Mouse (Mus musculus): ENCODE measurements around the gene Hck.

DNA sequence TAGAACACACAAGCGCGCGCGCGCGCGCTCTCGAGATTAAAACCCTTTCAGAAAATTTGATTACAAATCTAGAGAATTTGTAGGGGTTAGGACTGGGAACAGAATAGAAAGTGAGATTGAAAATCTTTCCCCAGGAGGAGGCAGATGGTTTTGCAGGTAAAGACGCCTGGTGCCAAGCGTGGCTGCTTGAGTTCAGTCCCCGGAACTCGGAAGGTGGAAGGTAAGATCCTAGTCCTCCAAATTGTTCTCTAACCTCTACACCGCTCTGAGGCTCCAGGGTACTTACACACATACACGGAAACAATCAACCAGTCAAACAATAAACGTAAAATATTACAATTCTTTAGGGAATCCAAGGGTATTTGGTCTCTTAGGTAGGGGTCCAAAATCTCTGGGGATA lies 466 bp upstream of the Hck start:
- TF ChIP-seq CTCF (IDR thresholded peaks at IDR 0.05; ENCODE audit: extremely low read depth, insufficient read length, insufficient replicate concordance, low read depth, low read length) (no peak), POLR2A (IDR thresholded peaks at IDR 0.05; ENCODE audit: low read depth, low read length) (no peak)

Measured in small intestine, adult 2 months (tissue).